Mouse (Mus musculus) forebrain, postnatal 0 days (tissue): ENCODE measurements at regions not wholly inside any gene's neighbourhood (a gene's known extent, or its start where the extent isn't known, plus 50 kb on each side); places are given as distances from the start of the nearest gene placed in this dataset.

Source experiments
- ATAC-seq: fragments of 200-750 bp; cut with Nextera tagmentation; 2 replicates; pipeline ENCODE4 v1.8.0; 2017; ENCODE audit warnings: mild to moderate bottlenecking, moderate library complexity
- DNase-seq: peaks from one replicate; pipeline ENCODE4 v3.0.0-alpha.2; 2015
- H3K27ac ChIP-seq: fragments of 300-500 bp; sonication (generic); 2 replicates; pipeline ENCODE4 v1.5.1; 2014; ENCODE audit warnings: low read depth, mild to moderate bottlenecking, antibody characterized with exemption, low read length, moderate library complexity, mixed read lengths
- H3K27me3 ChIP-seq: fragments of 300-500 bp; sonication (generic); 2 replicates; pipeline ENCODE4 v1.6.1; 2014; ENCODE audit warnings: mild to moderate bottlenecking, low read length, mixed read lengths; ENCODE audit not compliant: insufficient read depth
- H3K36me3 ChIP-seq: fragments of 300-500 bp; sonication (generic); 2 replicates; pipeline ENCODE4 v1.6.1; 2014; ENCODE audit warnings: mild to moderate bottlenecking, moderate library complexity; ENCODE audit not compliant: insufficient read depth
- H3K4me1 ChIP-seq: fragments of 300-500 bp; sonication (generic); 2 replicates; pipeline ENCODE4 v1.6.1; 2014; ENCODE audit warnings: antibody characterized with exemption; ENCODE audit not compliant: insufficient read depth
- H3K4me2 ChIP-seq: fragments of 300-500 bp; sonication (generic); 2 replicates; pipeline ENCODE4 v1.6.1; 2014; ENCODE audit warnings: low read depth, mild to moderate bottlenecking, moderate library complexity
- H3K4me3 ChIP-seq: fragments of 300-500 bp; sonication (generic); 2 replicates; pipeline ENCODE4 v1.5.1; 2014; ENCODE audit warnings: low read depth, low read length, mixed read lengths
- H3K9ac ChIP-seq: fragments of 300-500 bp; sonication (generic); 2 replicates; pipeline ENCODE4 v1.6.1; 2014; ENCODE audit warnings: mild to moderate bottlenecking
- H3K9me3 ChIP-seq: fragments of 300-500 bp; sonication (generic); 2 replicates; pipeline ENCODE4 v1.6.1; 2016; ENCODE audit warnings: low read length
- CTCF ChIP-seq: sonication (generic); IDR thresholded peaks from 2 replicates; pipeline ENCODE4 v1.5.1; 2016; ENCODE audit warnings: antibody characterized with exemption, control low read depth, low read depth
- WGBS: fragments of 180-500 bp; shearing (Covaris S2); extraction: QIAGEN DNeasy Blood & Tissue Kit; methylation state at CpG from one replicate; pipeline ENCODE4 v1.1.7; 2014; 5-methylcytosine and 5-hydroxymethylcytosine counted together

DNA sequence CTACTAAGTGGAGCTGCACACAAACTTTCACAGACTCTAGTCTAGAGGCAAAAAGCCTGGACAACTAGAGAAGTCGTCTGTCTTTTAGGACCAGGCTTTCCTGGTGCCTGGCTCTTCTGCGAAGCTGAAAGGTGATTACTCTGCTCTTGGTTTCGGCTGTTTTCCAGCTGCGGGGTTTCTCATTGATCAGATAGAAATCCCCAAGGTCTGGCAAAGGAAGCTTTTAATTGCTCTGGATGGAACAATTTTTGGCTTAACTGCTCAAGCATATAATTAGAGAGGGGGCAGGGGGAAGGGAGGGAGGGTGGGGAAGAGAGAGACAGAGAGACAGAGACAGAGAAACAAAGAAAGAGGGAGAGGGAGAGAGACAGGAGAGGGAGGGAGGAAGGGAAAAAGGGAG, 82.0 kb upstream of the Mgme1 start:
- H3K9me3 ChIP-seq: no peaks in the 10 kb centered on the region
- ATAC-seq: no peak
- no peak overlapping the region for H3K9ac ChIP-seq
- no peaks in the 10 kb centered on the region for H3K27me3 ChIP-seq
- no peak for TF ChIP-seq CTCF
- H3K4me2 ChIP-seq: no peak overlapping the region
- WGBS: 13% methylated on average over 4 of the region's 4 CpGs
- no peaks in the 10 kb centered on the region; the same call in 1 of the 2 replicates for H3K4me1 ChIP-seq
- no peaks in the 10 kb centered on the region for H3K36me3 ChIP-seq
- DNase-seq: no peak
- H3K4me3 ChIP-seq: no peak overlapping the region
- no peak overlapping the region for H3K27ac ChIP-seq

DNA sequence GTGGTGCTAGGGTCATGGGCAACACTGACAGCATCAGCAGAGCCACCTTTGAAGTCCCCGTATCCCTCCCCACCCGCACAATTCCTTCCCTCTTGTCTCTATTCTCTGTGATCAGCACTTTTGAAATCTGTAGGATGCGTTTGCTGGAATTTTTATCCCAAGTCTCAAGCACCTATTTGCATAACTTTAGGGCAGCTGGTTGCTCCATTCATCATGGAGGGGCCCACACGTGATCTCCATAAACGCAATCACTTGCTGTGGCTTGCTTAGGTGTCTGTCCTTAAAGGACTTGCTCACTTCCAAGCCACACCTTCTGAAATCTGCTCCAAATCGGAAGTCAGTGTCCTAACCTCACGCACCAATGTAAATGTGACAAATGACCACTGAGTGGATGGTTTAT, 80.7 kb upstream of the Mgme1 start:
- H3K27me3 ChIP-seq: no peaks in the 10 kb centered on the region
- 60% methylated on average over 7 of the region's 7 CpGs for WGBS
- no peaks in the 10 kb centered on the region for H3K36me3 ChIP-seq
- H3K9ac ChIP-seq: no peak overlapping the region
- no peak for TF ChIP-seq CTCF
- no peak overlapping the region for H3K27ac ChIP-seq
- no peak overlapping the region for H3K4me2 ChIP-seq
- H3K9me3 ChIP-seq: no peaks in the 10 kb centered on the region
- H3K4me3 ChIP-seq: no peak overlapping the region
- DNase-seq (no peak), ATAC-seq (no peak)
- no peaks in the 10 kb centered on the region; the same call in 1 of the 2 replicates for H3K4me1 ChIP-seq

DNA sequence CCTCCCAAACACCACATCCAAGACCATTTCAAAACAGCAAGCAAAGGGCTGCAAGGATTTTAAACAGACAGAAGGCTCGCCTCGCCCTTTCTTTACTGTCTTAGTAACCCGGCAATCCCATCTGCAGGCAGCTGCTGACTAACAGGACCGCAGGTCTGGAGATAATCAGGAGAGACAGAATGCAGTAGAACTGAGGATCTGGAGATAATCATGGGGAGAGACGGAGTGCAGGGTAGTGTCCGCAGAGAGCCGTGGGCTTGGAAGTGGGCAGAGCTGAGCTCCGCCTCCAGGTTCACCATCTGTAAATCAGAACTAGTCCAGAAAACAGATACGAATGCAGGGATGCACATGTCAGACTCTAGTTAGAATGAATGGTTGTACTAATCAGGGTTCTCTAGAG, 79.4 kb upstream of the Mgme1 start:
- Histone ChIP-seq H3K27me3 (no peaks in the 10 kb centered on the region), H3K36me3 (no peaks in the 10 kb centered on the region), H3K27ac (no peak overlapping the region), H3K4me2 (no peak overlapping the region), H3K4me3 (no peak overlapping the region), H3K4me1 (no peaks in the 10 kb centered on the region; the same call in 1 of the 2 replicates), H3K9ac (no peak overlapping the region), H3K9me3 (no peaks in the 10 kb centered on the region)
- WGBS: 83% methylated on average over 9 of the region's 9 CpGs
- no peak for ATAC-seq
- TF ChIP-seq CTCF: no peak
- no peak for DNase-seq

DNA sequence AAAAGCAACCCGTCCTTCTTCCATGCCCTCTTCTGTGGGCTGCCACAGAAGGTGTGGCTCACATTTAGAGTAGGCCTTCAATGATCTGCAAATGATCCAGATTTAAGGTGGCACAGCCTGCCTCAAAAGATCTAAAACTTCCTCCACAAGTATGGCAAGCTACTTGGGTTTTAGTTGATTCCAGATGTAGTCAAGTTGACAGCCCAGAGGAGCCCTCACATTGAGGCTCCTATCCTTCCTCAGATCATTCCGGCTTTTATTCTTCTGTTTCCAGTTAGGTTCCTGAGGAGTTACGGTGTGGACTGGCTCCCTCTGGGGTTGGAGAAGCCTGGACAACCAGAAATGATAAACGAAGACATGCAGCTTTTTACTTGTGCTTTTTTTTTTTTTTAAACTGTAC, 78.8 kb upstream of the Mgme1 start:
- DNase-seq: no peak
- TF ChIP-seq CTCF: no peak
- Histone ChIP-seq H3K4me3 (no peak overlapping the region), H3K36me3 (no peaks in the 10 kb centered on the region), H3K27ac (no peak overlapping the region), H3K4me2 (no peak overlapping the region), H3K4me1 (no peaks in the 10 kb centered on the region; the same call in 1 of the 2 replicates), H3K27me3 (no peaks in the 10 kb centered on the region), H3K9ac (no peak overlapping the region), H3K9me3 (no peaks in the 10 kb centered on the region)
- 94% methylated on average over 4 of the region's 4 CpGs for WGBS
- no peak for ATAC-seq

DNA sequence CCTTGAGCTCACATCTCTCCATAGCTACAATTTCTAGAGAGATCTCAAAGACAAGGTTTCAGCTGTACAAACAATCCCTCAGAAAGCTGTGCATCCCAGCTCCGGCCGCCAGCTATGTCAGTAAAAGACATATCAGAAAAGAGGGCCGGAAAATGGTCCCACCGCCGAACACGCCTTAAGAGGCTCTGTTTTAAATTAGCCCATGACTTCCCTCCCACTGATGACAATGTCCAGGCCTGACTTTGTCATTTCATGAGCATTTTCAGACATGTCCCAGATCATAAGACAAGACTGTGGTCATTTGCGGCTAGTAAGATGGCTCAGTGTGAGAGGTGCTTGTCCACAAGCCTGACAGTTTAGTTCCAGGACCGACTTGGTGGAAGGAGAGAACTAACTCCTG, 78.0 kb upstream of the Mgme1 start:
- Histone ChIP-seq H3K27ac (no peak overlapping the region), H3K4me2 (no peak overlapping the region), H3K4me1 (no peaks in the 10 kb centered on the region; the same call in 1 of the 2 replicates), H3K4me3 (no peak overlapping the region), H3K9ac (no peak overlapping the region), H3K9me3 (no peaks in the 10 kb centered on the region), H3K36me3 (no peaks in the 10 kb centered on the region), H3K27me3 (no peaks in the 10 kb centered on the region)
- no peak for TF ChIP-seq CTCF
- no peak for ATAC-seq
- 89% methylated on average over 8 of the region's 8 CpGs for WGBS
- DNase-seq: no peak

DNA sequence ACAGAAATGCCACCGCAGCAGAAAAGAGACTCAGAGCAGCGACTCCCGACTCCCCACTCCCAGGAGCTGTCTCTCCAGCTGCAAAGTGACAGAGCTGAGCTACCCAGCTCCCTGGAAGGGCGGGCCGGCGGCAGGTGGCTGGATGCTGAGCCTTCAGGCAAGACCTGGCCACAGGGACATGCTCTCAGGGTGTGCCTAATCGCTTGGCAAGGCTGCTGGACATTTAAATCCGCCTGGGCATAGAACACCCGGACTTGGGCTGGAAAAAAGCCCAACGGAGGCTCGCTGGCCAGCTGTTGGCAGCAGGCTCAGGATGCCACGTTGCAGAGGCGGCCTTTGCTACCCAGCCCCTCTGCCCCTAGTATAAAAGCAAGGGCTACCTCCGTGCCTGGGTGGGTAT, 74.6 kb upstream of the Mgme1 start:
- no peaks in the 10 kb centered on the region for H3K9me3 ChIP-seq
- DNase-seq: no peak
- no peak for TF ChIP-seq CTCF

DNA sequence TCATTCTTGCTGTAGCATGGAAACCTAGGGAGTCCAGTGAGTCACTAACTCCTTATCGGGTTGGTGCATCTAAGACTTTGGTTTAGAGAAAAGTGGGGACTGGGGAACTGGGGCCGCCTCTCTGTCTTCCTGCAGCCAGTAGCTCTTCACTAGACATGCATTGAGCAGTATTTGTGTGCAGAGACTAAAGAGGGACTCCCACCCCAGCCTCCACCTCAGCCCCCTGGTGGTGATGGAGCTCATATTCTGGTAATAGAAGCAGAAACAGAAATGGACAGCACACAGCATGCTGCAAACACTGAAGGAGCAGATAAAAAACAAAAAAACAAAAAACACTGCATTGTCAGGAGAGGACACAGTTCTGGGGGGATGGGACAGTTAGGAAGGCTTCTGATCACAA, 73.3 kb upstream of the Mgme1 start:
- H3K4me2 ChIP-seq: no peak overlapping the region
- ATAC-seq (no peak), DNase-seq (no peak)
- no peak overlapping the region for H3K4me3 ChIP-seq
- H3K4me1 ChIP-seq: no peaks in the 10 kb centered on the region
- H3K27ac ChIP-seq: no peak overlapping the region
- no peaks in the 10 kb centered on the region for H3K9me3 ChIP-seq
- no peak overlapping the region for H3K9ac ChIP-seq
- peak; percentile 48 for TF ChIP-seq CTCF
- no peaks in the 10 kb centered on the region for H3K27me3 ChIP-seq
- WGBS: 75% methylated on average over 2 of the region's 2 CpGs
- H3K36me3 ChIP-seq: no peaks in the 10 kb centered on the region

More for the DNA sequence above, 74.6 kb upstream of the Mgme1 start:
- no peaks in the 10 kb centered on the region for H3K4me1 ChIP-seq
- ATAC-seq: no peak
- WGBS: 52% methylated on average over 14 of the region's 14 CpGs
- H3K27ac ChIP-seq: no peak overlapping the region
- no peak overlapping the region for H3K4me3 ChIP-seq
- H3K4me2 ChIP-seq: no peak overlapping the region
- H3K27me3 ChIP-seq: no peaks in the 10 kb centered on the region
- no peaks in the 10 kb centered on the region for H3K36me3 ChIP-seq
- H3K9ac ChIP-seq: no peak overlapping the region
